Mouse (Mus musculus) heart, adult 18-20 months (tissue): ENCODE results near the gene Edaradd. TPM values are rescaled to one million over a fixed set of nuclear protein-coding genes. Genes with fewer than 3 reads are reported as not detected.

Experiments
- DNase-seq, 2 experiments: peaks; one replicate each; pipeline ENCODE4 v3.0.0; 2021 to 2022; ENCODE audit warnings: mixed read lengths in 1 of 2
- total RNA-seq, 2 experiments: library from RNA; stranded (reverse); gene quantifications; 2 replicates each; pipeline ENCODE4 v1.2.3; 2021

Edaradd gene
- total RNA-seq, 2 experiments from 2014 or later, result 0.05 to 0.13 TPM

DNA sequence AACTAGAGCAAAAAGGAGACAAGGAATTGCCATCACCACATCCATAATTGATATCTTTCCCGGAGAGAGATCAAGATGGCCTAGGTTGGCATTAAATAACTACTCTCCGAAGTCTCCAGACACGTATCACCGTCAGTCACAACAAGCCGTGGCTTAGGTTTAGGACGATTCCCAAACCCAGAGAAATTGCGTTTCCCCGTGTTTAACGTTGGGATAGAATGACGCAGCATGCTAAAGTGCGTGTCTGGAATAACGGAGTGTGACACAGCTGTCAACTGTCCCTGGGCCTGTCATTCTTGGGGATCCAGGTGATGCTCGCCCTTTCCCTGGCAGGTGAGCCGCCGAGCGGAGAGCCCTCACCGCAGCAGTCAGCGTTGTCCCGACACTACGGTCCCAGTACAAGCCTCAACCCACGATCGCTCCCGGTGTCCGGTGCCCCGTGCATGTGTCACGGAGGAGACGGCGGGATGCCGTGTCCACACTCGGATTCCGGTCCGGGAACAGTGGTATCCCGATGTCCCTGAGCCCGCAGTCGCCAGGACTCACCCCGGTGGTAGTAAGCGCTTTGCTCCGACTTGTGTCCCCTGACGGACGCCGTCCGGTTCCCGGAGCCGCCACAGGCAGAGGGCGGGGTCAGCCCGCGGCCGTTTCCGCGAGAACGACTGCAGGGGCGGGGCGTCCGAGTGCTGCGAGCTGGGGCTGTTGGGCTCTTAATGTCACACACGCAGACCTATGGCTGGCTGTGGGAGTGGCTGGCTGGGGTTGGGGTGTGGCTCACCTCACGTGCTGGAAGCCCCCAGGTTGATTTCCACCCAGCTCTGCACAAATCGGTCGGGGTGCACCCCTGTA is 59.1 kb downstream of the Edaradd start:
- DNase-seq, result peak; percentile 97

DNA sequence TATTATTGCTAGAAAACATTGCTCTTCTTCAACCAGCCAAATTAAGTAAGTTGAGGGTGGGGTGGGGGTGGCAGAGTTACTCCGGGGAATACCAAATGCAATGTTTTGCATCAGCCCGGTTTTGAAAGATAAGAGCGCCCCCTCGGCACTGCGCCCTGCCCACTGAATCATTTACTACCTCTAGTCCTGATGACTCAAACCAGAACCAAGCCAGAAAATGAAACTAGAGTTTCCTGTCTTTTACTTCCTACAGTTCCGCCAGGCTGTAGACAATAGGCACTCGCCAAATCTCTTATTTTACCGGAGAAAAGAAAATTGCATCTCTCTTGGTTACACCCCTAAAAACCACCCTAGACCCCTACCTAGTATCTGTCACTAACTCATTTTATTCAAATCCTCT is 59.8 kb downstream of the Edaradd start:
- DNase-seq, result peak; percentile 69 to 82

DNA sequence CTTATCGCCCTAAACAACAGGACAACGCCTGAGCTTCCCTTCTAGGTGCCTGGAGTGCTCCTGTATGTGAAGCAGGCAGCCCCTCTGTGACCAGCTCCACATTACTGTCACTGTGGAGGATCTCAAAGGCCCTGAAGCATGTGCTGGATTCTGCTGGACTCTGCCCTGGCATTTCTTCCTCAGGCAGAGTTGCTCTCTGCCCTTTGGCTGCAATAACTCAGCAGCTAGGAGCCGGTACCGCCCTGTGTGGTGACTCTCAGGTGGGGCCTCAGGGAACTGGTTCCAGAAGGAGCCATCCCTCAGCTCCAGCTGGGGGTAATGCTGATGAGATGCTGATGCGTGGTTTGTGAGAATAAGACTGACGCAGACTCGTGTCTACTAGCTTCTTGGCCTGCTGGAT is 63.5 kb downstream of the Edaradd start:
- DNase-seq, result no peak

GRCm38 (mm10) chr13:12454686-12455390 is 65.4 kb downstream of the Edaradd start:
- no peak for DNase-seq

DNA sequence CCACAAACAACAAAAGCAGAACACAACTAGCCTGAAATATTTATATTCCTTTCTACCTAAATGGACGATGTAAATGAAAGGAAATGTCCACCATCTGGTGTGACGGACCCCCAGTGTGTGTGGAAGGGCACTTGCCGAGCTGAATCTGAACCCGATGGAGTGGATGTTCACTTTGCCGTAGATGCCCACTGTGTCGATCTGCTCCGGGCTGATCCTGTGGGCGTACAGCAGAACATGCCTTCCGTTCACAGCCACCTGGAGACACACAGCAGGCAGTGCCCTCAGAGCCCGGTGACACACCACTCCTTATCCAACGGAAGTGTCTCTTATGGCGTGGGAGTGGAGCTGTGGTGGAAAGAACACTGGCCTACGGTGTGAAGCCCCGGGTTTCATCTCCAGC is 67.1 kb downstream of the Edaradd start:
- no peak for DNase-seq

- DNase-seq, result peak; percentile 56 to 70
These were observed 78.1 kb downstream of the Edaradd start for GRCm38 (mm10) chr13:12442008-12442587.

- DNase-seq, result no peak
These were observed 79.4 kb downstream of the Edaradd start for GRCm38 (mm10) chr13:12440813-12441212.

GRCm38 (mm10) chr13:12439586-12439985 is 80.7 kb downstream of the Edaradd start:
- DNase-seq, result no peak

- peak in 1 of 2 experiments; percentile 10 for DNase-seq
These were observed 86.4 kb downstream of the Edaradd start for GRCm38 (mm10) chr13:12433843-12434242.

GRCm38 (mm10) chr13:12428556-12428955 is 91.7 kb downstream of the Edaradd start:
- no peak for DNase-seq

Other genes starting within 250 kb of the Edaradd start
- 1,000 to 10,000 TPM; 1,714 to 1,786 TPM for gene Actn2, start 179.7 kb downstream of the Edaradd start, total RNA-seq
- 10 to 100 TPM; 15.8 to 16.4 TPM for gene Heatr1, start 125.4 kb downstream of the Edaradd start, total RNA-seq
- 10 to 100 TPM; 33.8 to 40.0 TPM for gene Lgals8, start 55.5 kb downstream of the Edaradd start, total RNA-seq
- gene Ero1lb, start 45.4 kb upstream of the Edaradd start, total RNA-seq, result 1 to 10 TPM; 2.5 to 3.3 TPM